Mouse (Mus musculus) v-Abl transformed pro-B cells (cell line): ENCODE measurements around the gene Cpeb4.

Source experiments
- in situ Hi-C, 2 experiments: fragments of 400-800 bp; cut with MboI; formaldehyde crosslinking; loops; one replicate each; pipeline ENCODE4 v1.15.1; 2025; ENCODE audit not compliant: unreplicated experiment in 2 of 2

Cpeb4 gene

DNA sequence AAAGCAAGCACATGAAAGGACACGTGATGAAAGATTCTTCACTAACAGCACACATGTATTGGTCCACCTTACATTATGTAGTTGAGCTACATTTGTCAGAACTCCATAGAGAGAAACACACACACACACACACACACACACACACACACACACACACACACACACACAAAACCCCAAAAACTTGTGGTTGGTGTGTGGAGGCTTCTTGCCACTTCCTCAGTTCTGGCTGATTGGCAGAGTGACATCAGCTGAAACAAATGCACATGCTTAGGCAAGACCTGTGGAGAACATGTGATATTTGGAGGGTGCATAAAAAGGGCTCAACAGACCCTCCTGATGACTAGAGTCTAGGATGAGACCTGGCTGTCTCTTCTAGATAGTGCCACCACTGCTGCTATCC, 92.0 kb downstream of the Cpeb4 start:
- in situ Hi-C loops = loop anchor here in 1 of 2 experiments (25.0 kb wide), 1 partner anchor 1302 kb away; no protein-coding TSS in a partner anchor

DNA sequence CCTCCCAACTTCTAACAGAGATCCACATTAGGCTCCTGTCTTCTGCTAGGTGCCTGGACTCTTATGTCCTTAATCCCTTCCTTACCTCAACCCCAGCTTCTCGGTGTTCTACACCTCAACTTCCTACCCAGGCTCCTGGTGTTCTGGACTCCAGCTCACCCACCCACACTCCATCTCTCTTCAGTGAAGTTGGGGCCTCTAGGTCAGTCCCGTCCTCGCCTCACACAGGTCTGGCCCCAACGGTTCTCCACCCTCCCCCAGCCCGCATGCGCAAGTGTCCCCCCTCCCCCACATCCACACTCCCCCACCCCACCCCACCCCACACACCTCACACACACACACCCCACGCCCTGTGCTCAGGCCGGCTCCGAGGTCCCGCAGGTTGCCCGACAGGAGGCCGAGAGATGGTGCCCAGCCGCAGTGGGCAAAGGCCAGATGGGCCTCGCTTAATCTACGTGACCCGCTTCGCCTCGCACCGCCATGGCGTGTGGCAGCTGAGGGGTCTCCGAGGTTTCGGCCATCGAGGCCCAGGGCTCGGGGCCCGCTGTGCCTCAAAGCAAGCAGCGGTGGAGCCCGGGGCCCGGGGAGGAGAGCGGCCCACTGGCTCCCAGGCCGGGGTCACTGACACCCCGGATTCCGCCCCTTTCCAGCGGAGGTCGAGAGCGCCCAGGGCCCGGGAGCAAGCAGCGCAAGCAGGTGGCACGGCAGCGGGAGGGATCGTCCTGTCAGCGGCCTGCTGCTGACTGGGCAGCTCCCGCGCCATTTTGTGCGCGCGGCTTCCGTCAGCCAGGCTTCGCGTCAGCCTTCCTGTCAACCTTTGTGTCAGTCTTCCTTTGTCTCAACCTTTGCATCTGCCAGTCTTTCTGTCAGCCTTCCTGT, 93.5 kb downstream of the Cpeb4 start, which contains the start of gene 4930524B15Rik:
Gene 4930524B15Rik, plus strand, starts transcription at position 337 of the 879 bp plus-strand sequence.
- in situ Hi-C loops = loop anchor here in 1 of 2 experiments (25.0 kb wide), 1 partner anchor 1303 kb away; no protein-coding TSS in a partner anchor

DNA sequence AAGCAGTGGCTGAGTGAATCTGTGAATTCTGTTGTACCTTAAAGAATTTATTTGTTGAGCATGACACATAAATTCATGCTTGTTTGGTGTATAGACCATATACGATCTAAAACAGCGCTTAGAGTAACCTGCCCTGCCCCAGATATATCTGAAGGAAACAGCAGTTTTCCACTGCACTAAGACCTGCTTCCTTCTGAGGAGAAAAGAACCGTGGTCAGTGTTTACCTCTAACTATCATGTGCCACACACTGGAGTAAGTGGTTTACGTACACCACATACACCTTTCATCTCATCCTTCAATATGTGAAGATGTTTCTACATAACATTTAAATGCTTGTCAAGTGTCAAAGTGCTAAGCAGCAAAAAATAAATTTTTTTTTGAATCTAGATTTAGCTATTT, 102.1 kb downstream of the Cpeb4 start:
- in situ Hi-C loops = loop anchor here in 1 of 2 experiments (25.0 kb wide), 1 partner anchor 1312 kb away; no protein-coding TSS in a partner anchor

DNA sequence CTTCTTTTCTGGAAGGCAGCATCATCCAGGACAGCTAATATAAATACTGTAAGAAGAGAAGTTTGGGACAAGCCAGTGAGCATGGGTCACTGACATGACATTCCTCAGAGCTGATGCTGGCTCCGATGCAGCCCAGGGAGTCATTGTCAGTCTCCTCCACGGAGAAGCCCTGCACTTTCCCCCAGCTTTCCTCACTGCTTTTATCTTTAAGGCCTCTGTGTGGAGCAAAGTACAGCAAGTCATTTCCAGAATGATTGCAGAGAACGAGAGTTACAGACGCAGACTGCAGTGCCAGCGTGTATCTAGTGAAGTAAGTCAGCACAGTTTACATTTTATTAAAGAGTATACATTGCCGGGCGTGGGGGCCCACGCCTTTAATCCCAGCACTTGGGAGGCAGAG, 102.8 kb downstream of the Cpeb4 start:
- in situ Hi-C loops = loop anchor here (25.0 kb wide), 2 partner anchors 337 to 1313 kb away; partner anchors contain the start of gene Hbq1a (in 1 of the 2)

DNA sequence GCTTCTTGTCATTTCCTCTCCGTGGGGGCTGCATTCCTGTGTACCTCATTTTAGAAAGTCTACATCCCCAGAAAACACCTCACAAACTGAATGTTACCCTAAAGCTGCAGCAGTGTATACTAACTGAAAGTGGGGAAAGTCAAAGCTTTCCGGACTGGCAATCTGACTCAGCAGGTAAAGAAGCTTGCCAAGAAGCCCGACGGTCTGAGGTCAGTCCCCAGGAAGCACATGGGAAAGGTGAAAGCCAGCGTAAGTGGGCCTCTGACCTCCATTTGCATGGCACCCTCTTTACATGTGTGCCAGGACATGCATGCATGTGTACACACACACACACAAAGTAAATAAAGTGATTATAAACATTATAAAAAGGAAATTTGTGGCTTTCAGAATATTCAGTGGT, 103.7 kb downstream of the Cpeb4 start:
- in situ Hi-C loops = loop anchor here in 1 of 2 experiments (25.0 kb wide), 1 partner anchor 337 kb away; the partner anchor contains the start of gene Hbq1a

DNA sequence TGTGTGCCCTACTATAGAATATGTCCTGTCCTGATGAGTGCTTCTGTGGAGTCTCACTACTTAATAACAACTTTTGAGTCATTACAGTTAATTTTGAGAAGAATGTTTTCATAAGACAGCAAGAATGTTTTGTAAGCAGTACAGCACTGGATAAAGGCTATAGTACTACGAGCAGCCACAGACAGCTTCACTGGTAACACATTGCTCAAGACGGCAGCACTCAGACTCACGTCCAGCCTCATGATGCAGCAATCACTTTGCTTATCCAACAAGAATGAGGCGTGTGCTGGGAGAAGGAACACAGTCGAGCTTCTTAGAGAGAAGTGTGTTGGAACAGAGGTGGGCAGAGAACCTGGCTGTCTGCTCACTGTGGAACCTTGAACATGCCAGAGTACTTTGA, 104.1 kb downstream of the Cpeb4 start:
- in situ Hi-C loops = loop anchor here in 1 of 2 experiments (25.0 kb wide), 1 partner anchor 336 kb away; the partner anchor contains the start of gene Hbq1a

DNA sequence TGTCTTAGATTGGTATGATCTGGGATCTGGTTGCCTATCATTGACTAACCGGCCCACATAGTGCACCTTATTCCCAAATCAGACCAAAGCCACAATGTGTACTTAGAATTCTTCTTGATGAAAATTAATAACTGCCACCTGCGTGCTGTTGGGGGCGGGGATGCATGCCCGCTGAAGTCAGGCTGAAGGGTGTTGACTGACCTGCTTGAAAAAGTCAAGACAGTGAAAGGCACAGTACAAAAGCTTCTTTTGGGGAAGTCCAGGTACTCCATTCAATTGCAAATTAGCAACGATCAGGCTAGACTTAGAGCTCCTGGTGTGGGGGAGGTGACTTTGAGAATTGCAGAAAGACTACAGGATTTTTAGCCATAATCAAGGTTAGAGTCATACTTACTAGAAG, 108.1 kb downstream of the Cpeb4 start:
- in situ Hi-C loops = loop anchor here in 1 of 2 experiments (25.0 kb wide), 1 partner anchor 332 kb away; the partner anchor contains the start of gene Hbq1a

DNA sequence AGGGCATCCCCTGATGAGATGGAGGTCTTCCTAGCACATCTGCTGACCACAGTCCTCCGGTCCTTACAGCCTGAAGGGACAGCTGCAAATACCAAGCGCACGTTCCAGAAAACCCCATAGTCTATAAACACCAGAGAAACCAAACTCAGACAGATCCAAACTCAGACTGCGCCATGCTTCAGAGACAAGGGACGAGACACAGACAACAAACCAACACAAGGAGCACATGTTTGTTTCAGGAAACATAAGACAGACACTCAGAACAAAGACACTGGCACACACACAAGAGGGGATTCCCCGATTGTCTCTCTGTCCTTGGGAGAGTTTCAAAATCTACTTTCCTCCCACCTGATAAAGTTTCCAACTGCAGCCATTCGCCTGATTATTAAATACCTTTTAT, 109.8 kb downstream of the Cpeb4 start:
- in situ Hi-C loops = loop anchor here in 1 of 2 experiments (25.0 kb wide), 1 partner anchor 330 kb away; the partner anchor contains the start of gene Hbq1a

DNA sequence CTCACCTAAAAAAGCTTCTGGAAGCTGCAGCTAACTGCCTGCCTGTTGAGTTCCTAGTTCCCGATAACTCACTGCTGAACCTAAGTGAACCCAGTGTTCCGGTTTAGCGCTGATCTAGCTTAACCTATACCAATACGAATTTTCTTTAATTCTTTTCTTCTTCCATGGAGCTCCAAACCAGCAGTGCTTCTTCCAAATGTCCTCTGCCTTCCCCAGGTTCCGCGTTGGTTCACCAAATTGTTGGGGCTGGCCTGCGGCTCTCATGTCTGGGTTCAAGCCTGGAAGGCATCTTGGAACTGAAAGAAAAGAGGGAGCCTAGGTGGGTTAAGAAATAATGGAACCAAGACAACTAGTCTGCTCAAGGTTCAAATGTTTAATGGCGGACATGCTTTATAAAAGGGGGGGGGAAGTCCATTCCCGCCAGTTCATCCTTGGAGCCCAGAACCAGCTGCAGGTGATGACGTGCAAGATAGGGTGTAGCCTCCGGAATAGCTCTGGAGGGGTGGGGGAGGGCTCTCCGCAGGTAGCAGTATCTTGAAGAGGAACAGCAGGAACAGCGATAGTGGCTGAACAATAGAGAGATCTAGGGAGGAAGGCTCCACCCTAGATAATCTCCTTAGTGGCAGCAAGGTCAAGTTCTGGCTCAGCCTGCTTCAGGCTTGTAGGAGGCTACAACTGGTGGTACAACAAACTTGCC, 110.4 kb downstream of the Cpeb4 start:
- in situ Hi-C loops = loop anchor here in 1 of 2 experiments (25.0 kb wide), 1 partner anchor 330 kb away; the partner anchor contains the start of gene Hbq1a

DNA sequence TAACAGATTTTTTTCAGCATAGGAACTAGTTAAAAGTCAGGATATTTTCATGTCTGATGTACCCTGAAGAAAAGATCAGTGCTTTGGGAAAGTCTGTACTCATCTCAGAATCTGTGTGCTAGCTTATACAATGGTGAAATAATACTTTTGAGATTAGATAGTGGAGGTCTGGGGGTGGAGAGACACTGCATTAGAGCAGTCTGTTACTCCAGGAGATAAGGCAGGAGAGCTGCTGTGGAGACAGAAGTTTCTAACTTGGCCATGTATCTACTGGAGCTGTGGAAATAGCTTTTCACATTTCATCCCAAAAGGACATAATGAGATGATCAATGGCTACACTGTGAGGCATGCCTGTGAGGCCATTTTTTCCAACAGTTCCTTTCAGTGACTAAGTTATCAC, 111.2 kb downstream of the Cpeb4 start:
- in situ Hi-C loops = loop anchor here in 1 of 2 experiments (25.0 kb wide), 1 partner anchor 329 kb away; the partner anchor contains the start of gene Hbq1a

DNA sequence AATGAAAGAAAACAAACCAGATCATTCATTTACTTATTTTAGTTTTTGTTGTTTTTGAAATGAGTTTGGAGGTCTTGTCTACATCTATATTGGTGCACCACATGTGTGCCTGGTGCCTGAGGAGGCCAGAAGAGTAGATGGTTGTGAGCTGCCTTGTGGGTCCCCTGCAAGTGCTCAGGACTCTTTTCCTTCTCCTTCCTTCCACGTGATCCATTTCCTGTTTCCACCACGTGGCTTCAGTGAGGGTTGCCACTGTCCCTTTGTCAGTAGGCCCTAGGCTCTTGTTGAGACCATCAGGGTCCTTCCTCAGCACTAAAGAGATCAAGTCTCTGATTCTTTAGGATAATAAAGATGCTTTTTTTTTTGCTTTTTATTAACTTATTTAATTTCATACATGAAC, 112.8 kb downstream of the Cpeb4 start:
- in situ Hi-C loops = loop anchor here in 1 of 2 experiments (25.0 kb wide), 1 partner anchor 328 kb away; the partner anchor contains the start of gene Hbq1a
